Mouse (Mus musculus) lung, adult 2 months (tissue): ENCODE results near the gene Adtrp.

Source experiments
- CTCF ChIP-seq: fragments of 200-500 bp; IDR thresholded peaks from 2 replicates; pipeline ENCODE4 v1.5.1; 2011; ENCODE audit warnings: mild to moderate bottlenecking, low read length, control low read depth; ENCODE audit not compliant: insufficient read depth
- POLR2A ChIP-seq: fragments of 200-500 bp; IDR thresholded peaks from 2 replicates; pipeline ENCODE4 v1.6.1; 2011; ENCODE audit warnings: low read depth, mild to moderate bottlenecking, control low read depth, low read length, borderline replicate concordance; ENCODE audit errors: extremely low read depth

- TF ChIP-seq CTCF (no peak), POLR2A (no peak)
Observed at GRCm38 (mm10) chr13:41823077-41823476, 24.4 kb downstream of the Adtrp start.
